Mouse (Mus musculus): ENCODE data around the gene Lrrc47. TPM values are rescaled to one million over a fixed set of nuclear protein-coding genes. Genes with fewer than 3 reads are reported as not detected.

Gene Lrrc47
- polyA plus RNA-seq, 1 experiment from 2014 or later = 20.2 TPM

GRCm38 (mm10) chr4:154006264-154006663, 5.3 kb upstream of the Lrrc47 start:
- WGBS = 89% methylated on average over 6 of the region's 6 CpGs
- Histone ChIP-seq H3K36me3 (peaks cover 63% of the 10 kb centered on the region), H3K27me3 (ENCODE audit: insufficient read depth, poor library complexity, severe bottlenecking) (no peaks in the 10 kb centered on the region), H3K4me3 (no peak overlapping the region), H3K9me3 (no peaks in the 10 kb centered on the region), H3K27ac (0 out of 2 replicates have a peak overlapping the region, but pooled peaks have one; percentile 35), H3K4me1 (replicated peaks) (peaks cover 5% of the 10 kb centered on the region)
- DNase-seq (ENCODE audit: low spot score) = no peak

- 81% methylated on average over 4 of the region's 4 CpGs for WGBS
- H3K4me1 ChIP-seq (replicated peaks) = peaks cover 18% of the 10 kb centered on the region
- no peak overlapping the region for H3K4me3 ChIP-seq
- peaks cover 52% of the 10 kb centered on the region for H3K36me3 ChIP-seq
- no peak for DNase-seq (ENCODE audit: low spot score)
- H3K27me3 ChIP-seq (ENCODE audit: insufficient read depth, poor library complexity, severe bottlenecking) = no peaks in the 10 kb centered on the region
- H3K27ac ChIP-seq = no peak overlapping the region
- H3K9me3 ChIP-seq = no peaks in the 10 kb centered on the region
Observed at GRCm38 (mm10) chr4:154007759-154008158, 3.8 kb upstream of the Lrrc47 start.

GRCm38 (mm10) chr4:154010907-154011645, 455 bp upstream of the Lrrc47 start:
- no peak for DNase-seq (ENCODE audit: low spot score)
- H3K4me1 ChIP-seq (replicated peaks) = peaks cover 35% of the 10 kb centered on the region
- H3K27ac ChIP-seq = peak overlapping the region; percentile 90
- peak overlapping the region; percentile 100 for H3K4me3 ChIP-seq
- H3K27me3 ChIP-seq (ENCODE audit: insufficient read depth, poor library complexity, severe bottlenecking) = no peaks in the 10 kb centered on the region
- WGBS = 29% methylated on average over 13 of the region's 13 CpGs
- peaks cover 46% of the 10 kb centered on the region for H3K36me3 ChIP-seq
- H3K9me3 ChIP-seq = no peaks in the 10 kb centered on the region

- Histone ChIP-seq H3K36me3 (peaks cover 46% of the 10 kb centered on the region), H3K4me1 (replicated peaks) (peaks cover 35% of the 10 kb centered on the region), H3K27me3 (ENCODE audit: insufficient read depth, poor library complexity, severe bottlenecking) (no peaks in the 10 kb centered on the region), H3K4me3 (peak overlapping the region; percentile 100), H3K9me3 (no peaks in the 10 kb centered on the region), H3K27ac (peak overlapping the region; percentile 90)
- peak; percentile 19 for DNase-seq (ENCODE audit: low spot score)
- 3% methylated on average over 55 of the region's 55 CpGs for WGBS
Observed at GRCm38 (mm10) chr4:154012132-154012882, 776 bp downstream of the Lrrc47 start.

- no peaks in the 10 kb centered on the region for H3K9me3 ChIP-seq
- H3K4me3 ChIP-seq = no peak overlapping the region
- no peaks in the 10 kb centered on the region for H3K27me3 ChIP-seq (ENCODE audit: insufficient read depth, poor library complexity, severe bottlenecking)
- H3K36me3 ChIP-seq = peaks cover 71% of the 10 kb centered on the region
- no peak overlapping the region for H3K27ac ChIP-seq
- peaks cover 35% of the 10 kb centered on the region for H3K4me1 ChIP-seq (replicated peaks)
- 95% methylated on average over 11 of the region's 11 CpGs for WGBS
- DNase-seq (ENCODE audit: low spot score) = no peak
Observed at GRCm38 (mm10) chr4:154015476-154015875, 3.9 kb downstream of the Lrrc47 start.

- DNase-seq (ENCODE audit: low spot score) = no peak
- Histone ChIP-seq H3K27me3 (ENCODE audit: insufficient read depth, poor library complexity, severe bottlenecking) (peaks cover 10% of the 10 kb centered on the region), H3K9me3 (no peaks in the 10 kb centered on the region), H3K4me3 (no peak overlapping the region), H3K27ac (no peak overlapping the region), H3K36me3 (peaks cover 81% of the 10 kb centered on the region), H3K4me1 (replicated peaks) (peaks cover 16% of the 10 kb centered on the region)
- 81% methylated on average over 7 of the region's 7 CpGs for WGBS
Observed at GRCm38 (mm10) chr4:154019571-154019970, 8.0 kb downstream of the Lrrc47 start.

- peaks cover 62% of the 10 kb centered on the region for H3K36me3 ChIP-seq
- WGBS = 92% methylated on average over 9 of the region's 9 CpGs
Observed at GRCm38 (mm10) chr4:154021432-154021831, 9.9 kb downstream of the Lrrc47 start.

GRCm38 (mm10) chr4:154022407-154022806, 10.9 kb downstream of the Lrrc47 start:
- Histone ChIP-seq H3K36me3 (peaks cover 53% of the 10 kb centered on the region), H3K9me3 (no peaks in the 10 kb centered on the region), H3K27ac (no peak overlapping the region), H3K27me3 (ENCODE audit: insufficient read depth, poor library complexity, severe bottlenecking) (peaks cover 38% of the 10 kb centered on the region), H3K4me3 (no peak overlapping the region), H3K4me1 (replicated peaks) (peaks cover 37% of the 10 kb centered on the region)
- DNase-seq (ENCODE audit: low spot score) = no peak
- WGBS = 78% methylated on average over 4 of the region's 4 CpGs

More at GRCm38 (mm10) chr4:154021432-154021831, 9.9 kb downstream of the Lrrc47 start:
- peaks cover 34% of the 10 kb centered on the region for H3K4me1 ChIP-seq (replicated peaks)
- no peak for DNase-seq (ENCODE audit: low spot score)
- no peaks in the 10 kb centered on the region for H3K9me3 ChIP-seq
- no peak overlapping the region for H3K27ac ChIP-seq
- no peak overlapping the region for H3K4me3 ChIP-seq
- H3K27me3 ChIP-seq (ENCODE audit: insufficient read depth, poor library complexity, severe bottlenecking) = peaks cover 28% of the 10 kb centered on the region

- H3K4me1 ChIP-seq (replicated peaks) = peaks cover 37% of the 10 kb centered on the region
- 35% methylated on average over 4 of the region's 4 CpGs for WGBS
- H3K27me3 ChIP-seq (ENCODE audit: insufficient read depth, poor library complexity, severe bottlenecking) = peaks cover 41% of the 10 kb centered on the region
- H3K4me3 ChIP-seq = no peak overlapping the region
- 0 out of 2 replicates have a peak overlapping the region, but pooled peaks have one; percentile 16 for H3K27ac ChIP-seq
- no peaks in the 10 kb centered on the region for H3K9me3 ChIP-seq
- no peak for DNase-seq (ENCODE audit: low spot score)
- H3K36me3 ChIP-seq = peaks cover 48% of the 10 kb centered on the region
Observed at GRCm38 (mm10) chr4:154022844-154023243, 11.3 kb downstream of the Lrrc47 start.

- peaks cover 41% of the 10 kb centered on the region for H3K27me3 ChIP-seq (ENCODE audit: insufficient read depth, poor library complexity, severe bottlenecking)
- peaks cover 37% of the 10 kb centered on the region for H3K4me1 ChIP-seq (replicated peaks)
Observed at GRCm38 (mm10) chr4:154023754-154024601, 12.4 kb downstream of the Lrrc47 start.

GRCm38 (mm10) chr4:154024729-154025521, 13.4 kb downstream of the Lrrc47 start:
- Histone ChIP-seq H3K4me1 (replicated peaks) (peaks cover 37% of the 10 kb centered on the region), H3K27me3 (ENCODE audit: insufficient read depth, poor library complexity, severe bottlenecking) (peaks cover 41% of the 10 kb centered on the region), H3K4me3 (peak overlapping the region; percentile 49), H3K9me3 (no peaks in the 10 kb centered on the region), H3K27ac (0 out of 2 replicates have a peak overlapping the region, but pooled peaks have one; percentile 80), H3K36me3 (peaks cover 27% of the 10 kb centered on the region)
- no peak for DNase-seq (ENCODE audit: low spot score)
- 38% methylated on average over 17 of the region's 17 CpGs for WGBS

More at GRCm38 (mm10) chr4:154023754-154024601, 12.4 kb downstream of the Lrrc47 start:
- H3K27ac ChIP-seq = peak overlapping the region; percentile 53
- no peaks in the 10 kb centered on the region for H3K9me3 ChIP-seq
- no peak for DNase-seq (ENCODE audit: low spot score)
- H3K4me3 ChIP-seq = peak overlapping the region; percentile 49; the same call in 1 of the 2 replicates
- WGBS = 27% methylated on average over 8 of the region's 8 CpGs
- peaks cover 37% of the 10 kb centered on the region for H3K36me3 ChIP-seq

Measured in hindbrain, embryonic 10.5 days (tissue).